Comparison of ENCODE assay signal across 8 mouse cellular contexts in genomic region chr9:110116977-110117778, GRCm38 (mm10). TPM values are rescaled to one million over a fixed set of nuclear protein-coding genes. Genes with fewer than 3 reads are reported as not detected.
DNase-seq lines count a peak whose midpoint lies in the region; ATAC-seq lines count a peak whose summit lies in the region.

Smarcc1 (plus strand) TSS chr9:110117708.

- WGBS in hindbrain, embryonic 14.5 days: under 1% methylated on average over 78 of the region's 79 CpGs

- no peaks in the 10 kb centered on the region for H3K27me3 ChIP-seq in hindbrain, embryonic 14.5 days (ENCODE audit: control insufficient read depth, insufficient read depth, low read length)

- DNase-seq in R1 (ENCODE audit: low read depth, low spot score): peak; percentile 93
- DNase-seq in cerebellum, postnatal 25 days: peak; percentile 91 to 92
- DNase-seq in frontal cortex, postnatal 25 days (ENCODE audit: low spot score in 2 of 2): peak; percentile 85 to 86
- peak; percentile 87 for DNase-seq in hindbrain, embryonic 14.5 days (ENCODE audit: low spot score)
- peak; percentile 92 for DNase-seq in layer of hippocampus, postnatal 36 days
- DNase-seq in lung, postnatal 36 days: peak; percentile 91
- peak; percentile 94 for DNase-seq in retina, postnatal 1 day
- DNase-seq in urinary bladder, adult 18-20 months (ENCODE audit: low spot score in 2 of 2): peak; percentile 86 to 94

- H3K9ac ChIP-seq in hindbrain, embryonic 14.5 days: peak within 1 kb of the TSS; percentile 90

- peak within 1 kb of the TSS; percentile 79 for H3K4me3 ChIP-seq in hindbrain, embryonic 14.5 days (replicated peaks; ENCODE audit: low read length)

- peak within 1 kb of the TSS; percentile 72 for H3K4me2 ChIP-seq in hindbrain, embryonic 14.5 days (replicated peaks)

- H3K4me1 ChIP-seq in hindbrain, embryonic 14.5 days (replicated peaks; ENCODE audit: control insufficient read depth, insufficient read depth, low read length): peaks cover 16% of the 10 kb centered on the region

- peak within 1 kb of the TSS; percentile 93 for H3K27ac ChIP-seq in hindbrain, embryonic 14.5 days

- no peaks in the 10 kb centered on the region for H3K9me3 ChIP-seq in hindbrain, embryonic 14.5 days (ENCODE audit: control insufficient read depth, low read length)

- peak; percentile 96 for ATAC-seq in hindbrain, embryonic 14.5 days (ENCODE audit: low FRiP score)

- peaks cover 30% of the 10 kb centered on the region for H3K36me3 ChIP-seq in hindbrain, embryonic 14.5 days (replicated peaks; ENCODE audit: control insufficient read depth, insufficient read depth)

RNA-seq across cellular contexts. Expression of gene Smarcc1, which starts in this region (rescaled TPM):
- polyA plus RNA-seq in hindbrain, embryonic 14.5 days (2014; fragmentation: Nextera tagmentation; extraction: Ambion mirVana): 98.6 and 98.7 TPM in 2 replicates
- total RNA-seq in layer of hippocampus, postnatal 36 days (2021): 10 to 100 TPM; 60.7 to 67.9 TPM

Comparison
In these comparisons a context has a peak if more than half of its experiments do, and no peak if none do; other contexts are left out.
1. Peak in every context shown above with its lines: DNase-seq, ATAC-seq, H3K4me3 ChIP-seq and H3K27ac ChIP-seq.